Mouse (Mus musculus) lung, postnatal 25 days (tissue): ENCODE data around the gene Mmp2.

ENCODE experiments used
- DNase-seq: peaks from one replicate; pipeline ENCODE4 v3.0.0; 2022; ENCODE audit warnings: low spot score

Mmp2 gene

GRCm38 (mm10) chr8:92896056-92896455 is 69.0 kb downstream of the Mmp2 start:
- DNase-seq: no peak

GRCm38 (mm10) chr8:92896611-92897010 is 69.5 kb downstream of the Mmp2 start:
- no peak for DNase-seq

- DNase-seq: no peak
These were observed 70.7 kb downstream of the Mmp2 start for GRCm38 (mm10) chr8:92897794-92898193.

- no peak for DNase-seq
These were observed 72.5 kb downstream of the Mmp2 start for GRCm38 (mm10) chr8:92899590-92899989.

GRCm38 (mm10) chr8:92901107-92901506 is 74.0 kb downstream of the Mmp2 start, which contains the start of gene Capns2:
Capns2 (plus strand) TSS chr8:92901407.
- no peak for DNase-seq

GRCm38 (mm10) chr8:92902981-92903380 is 75.9 kb downstream of the Mmp2 start:
- DNase-seq: no peak
